Mouse (Mus musculus): ENCODE data around the gene Stac2. TPM values are rescaled to one million over a fixed set of nuclear protein-coding genes. Genes with fewer than 3 reads are reported as not detected.

Gene Stac2
- polyA plus RNA-seq, 1 experiment, result 47.8 TPM

DNA sequence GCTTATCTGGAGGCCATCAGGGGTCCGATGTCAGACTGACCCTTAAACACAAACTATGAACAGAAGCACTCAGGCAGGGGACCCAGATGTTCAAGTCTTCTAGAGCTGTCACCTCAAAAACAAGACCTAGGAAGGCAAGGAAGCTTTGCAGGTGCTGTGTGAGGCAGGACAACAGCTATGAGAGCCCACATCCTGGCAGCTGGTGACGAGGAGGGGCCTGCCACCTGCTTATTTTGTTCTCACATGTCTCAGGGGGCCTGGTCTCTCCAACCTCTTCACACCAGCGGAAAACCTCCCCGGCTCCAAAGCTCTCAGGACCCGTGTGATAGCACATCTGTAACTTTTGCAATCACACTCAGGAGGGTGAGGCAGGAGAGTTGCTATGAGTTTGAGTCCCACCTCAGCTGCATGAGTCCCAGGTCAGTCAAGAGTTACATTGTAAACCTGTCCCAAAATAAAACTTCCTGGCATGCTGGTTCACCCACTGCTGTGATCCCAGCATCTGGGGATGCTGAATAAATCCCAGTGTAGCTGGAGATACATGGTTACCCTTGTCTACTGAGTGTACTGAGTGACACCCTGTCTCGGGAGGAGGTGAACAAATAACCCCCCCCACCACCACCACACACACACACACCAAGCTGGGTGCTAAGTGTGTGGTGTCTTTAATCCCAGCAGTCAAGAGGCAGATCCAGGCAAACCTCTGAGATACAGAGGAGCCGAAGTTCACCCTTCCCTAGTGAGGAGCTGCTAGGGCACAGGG, 52.7 kb downstream of the Stac2 start:
- DNase-seq (ENCODE audit: extremely low spot score in 1 of 2, low spot score in 1 of 2), result no peak

DNA sequence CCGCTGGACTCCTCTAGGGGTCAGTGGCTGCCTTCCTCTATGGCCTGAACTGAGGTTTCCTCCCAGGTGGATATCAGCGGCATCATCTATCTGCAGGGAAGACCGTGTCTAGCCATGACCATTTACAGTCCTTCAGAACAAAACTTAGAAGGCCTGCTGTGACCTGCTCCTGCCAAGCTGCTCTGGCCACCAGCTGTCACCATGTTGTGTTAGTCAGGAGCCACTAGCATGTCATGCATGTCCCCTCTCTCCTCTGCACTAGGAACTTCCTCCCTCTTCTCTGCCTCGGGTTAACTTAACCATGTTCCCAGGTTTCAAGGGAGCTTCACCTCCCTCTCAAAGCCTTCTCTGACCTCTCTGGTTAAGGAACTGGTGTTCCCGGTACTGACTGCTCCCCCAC, 53.5 kb downstream of the Stac2 start:
- DNase-seq (ENCODE audit: extremely low spot score in 1 of 2, low spot score in 1 of 2), result no peak

DNA sequence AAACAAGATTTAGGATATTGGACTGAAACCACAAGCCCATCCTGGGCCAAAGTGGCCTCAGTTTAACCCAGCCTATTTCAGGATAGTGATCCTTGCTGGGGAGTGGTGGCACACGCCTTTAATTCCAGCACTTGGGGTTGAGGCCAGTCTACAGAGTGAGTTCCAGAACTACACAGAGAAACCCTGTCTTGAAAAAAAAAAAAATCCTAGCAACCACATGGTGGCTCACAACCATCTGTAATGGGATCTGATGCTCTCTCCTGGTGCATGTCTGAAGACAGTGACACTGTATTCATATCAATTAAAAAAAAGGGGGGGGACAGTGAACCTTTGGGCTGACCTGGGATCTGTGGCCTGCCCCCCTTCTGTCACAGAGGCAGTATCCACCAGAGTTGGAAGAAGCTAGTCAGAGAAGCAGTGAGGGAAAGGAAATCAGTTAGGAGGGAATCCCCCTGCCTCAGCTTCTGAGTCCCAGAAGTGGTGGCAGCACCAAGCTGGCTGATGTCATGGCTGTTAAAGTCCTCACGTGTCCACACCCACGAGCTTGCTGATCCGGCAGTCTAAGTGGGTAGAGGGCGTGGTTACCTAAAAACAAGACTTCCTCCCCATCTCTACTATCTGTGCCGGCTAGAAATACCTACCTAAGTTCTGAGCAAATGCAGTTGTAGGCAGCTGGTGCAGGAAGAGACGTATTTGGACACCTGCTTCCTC, 54.2 kb downstream of the Stac2 start:
- DNase-seq (ENCODE audit: extremely low spot score in 1 of 2, low spot score in 1 of 2), result peak in 1 of 2 experiments; percentile 46

DNA sequence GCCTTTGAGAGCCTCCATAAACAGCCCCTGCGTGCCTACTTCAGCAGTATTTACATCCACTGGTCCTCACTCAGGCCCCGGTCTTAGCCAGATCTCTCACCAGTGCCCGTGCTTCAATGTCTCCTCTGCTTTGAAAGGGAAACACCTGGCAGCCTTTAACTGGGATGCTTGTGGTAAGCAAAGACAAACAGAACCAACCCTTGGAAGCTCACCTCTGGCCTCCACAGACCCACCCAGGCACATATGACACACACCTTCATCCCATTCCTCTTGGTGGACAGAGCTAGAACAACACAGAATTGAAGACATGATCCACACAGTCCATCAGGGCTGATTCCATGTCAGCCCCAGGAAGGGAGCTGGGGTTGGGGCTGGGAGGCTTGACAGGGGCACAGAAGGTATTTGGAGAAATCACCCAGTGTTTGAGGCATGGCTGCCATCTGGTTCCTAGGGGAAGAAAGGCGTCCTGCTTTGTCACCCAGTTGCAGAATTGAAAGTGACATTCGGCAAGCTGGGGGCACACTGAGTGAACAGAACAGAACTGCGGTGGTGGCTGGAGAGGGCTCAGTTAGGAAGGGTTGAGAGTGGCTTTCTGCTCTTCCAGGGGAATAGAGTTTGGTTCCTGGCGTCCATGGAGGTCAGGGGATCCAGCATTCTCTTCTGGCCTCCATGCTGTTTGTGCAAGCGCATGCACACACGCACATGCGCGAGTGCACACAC, 55.0 kb downstream of the Stac2 start:
- DNase-seq (ENCODE audit: extremely low spot score in 1 of 2, low spot score in 1 of 2), result no peak

DNA sequence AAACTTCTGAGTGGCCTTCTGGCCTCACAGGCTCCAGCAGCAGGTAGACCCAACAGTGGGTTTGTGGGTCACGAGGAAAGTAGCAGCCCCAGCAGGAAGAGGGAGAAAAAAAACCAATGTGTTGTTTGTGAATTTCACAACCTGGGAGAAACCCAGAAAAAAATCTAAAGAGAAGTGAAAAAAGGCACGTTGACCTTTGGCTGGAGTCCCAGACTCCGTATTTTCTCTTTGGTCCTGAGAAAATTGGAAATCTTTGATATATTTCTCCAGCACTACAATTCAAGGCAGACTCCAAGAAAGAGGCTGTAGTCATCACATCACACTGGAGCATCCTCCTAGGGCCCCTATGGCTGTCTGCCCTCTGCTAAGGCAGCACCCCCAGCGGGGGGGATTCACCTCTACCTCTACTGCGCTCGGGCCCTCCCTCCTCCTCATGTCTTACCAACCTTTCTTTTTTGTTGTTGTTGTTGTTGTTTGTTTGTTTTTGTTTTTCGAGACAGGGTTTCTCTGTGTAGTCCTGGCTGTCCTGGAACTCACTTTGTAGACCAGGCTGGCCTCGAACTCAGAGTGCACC, 55.8 kb downstream of the Stac2 start:
- DNase-seq (ENCODE audit: extremely low spot score in 1 of 2, low spot score in 1 of 2), result no peak

DNA sequence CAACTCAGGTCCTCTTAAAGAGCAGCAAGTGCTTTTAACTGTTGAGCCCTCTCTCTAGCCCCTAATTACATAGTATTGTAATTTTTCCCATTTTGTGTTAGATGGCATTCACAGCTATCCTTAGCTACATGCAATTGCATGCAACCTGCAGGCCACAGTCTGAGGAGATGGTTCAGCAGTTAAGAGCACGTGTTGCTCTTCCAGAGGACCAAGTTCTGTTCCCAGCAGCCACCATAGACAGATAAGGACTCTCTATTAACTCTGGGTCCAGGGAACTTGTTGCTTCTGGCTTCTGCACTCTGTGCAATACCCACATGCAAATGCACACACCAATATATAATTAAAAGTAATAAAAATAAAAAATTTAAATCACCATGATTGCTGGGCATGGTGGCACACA, 56.6 kb downstream of the Stac2 start:
- DNase-seq (ENCODE audit: extremely low spot score in 1 of 2, low spot score in 1 of 2), result no peak

DNA sequence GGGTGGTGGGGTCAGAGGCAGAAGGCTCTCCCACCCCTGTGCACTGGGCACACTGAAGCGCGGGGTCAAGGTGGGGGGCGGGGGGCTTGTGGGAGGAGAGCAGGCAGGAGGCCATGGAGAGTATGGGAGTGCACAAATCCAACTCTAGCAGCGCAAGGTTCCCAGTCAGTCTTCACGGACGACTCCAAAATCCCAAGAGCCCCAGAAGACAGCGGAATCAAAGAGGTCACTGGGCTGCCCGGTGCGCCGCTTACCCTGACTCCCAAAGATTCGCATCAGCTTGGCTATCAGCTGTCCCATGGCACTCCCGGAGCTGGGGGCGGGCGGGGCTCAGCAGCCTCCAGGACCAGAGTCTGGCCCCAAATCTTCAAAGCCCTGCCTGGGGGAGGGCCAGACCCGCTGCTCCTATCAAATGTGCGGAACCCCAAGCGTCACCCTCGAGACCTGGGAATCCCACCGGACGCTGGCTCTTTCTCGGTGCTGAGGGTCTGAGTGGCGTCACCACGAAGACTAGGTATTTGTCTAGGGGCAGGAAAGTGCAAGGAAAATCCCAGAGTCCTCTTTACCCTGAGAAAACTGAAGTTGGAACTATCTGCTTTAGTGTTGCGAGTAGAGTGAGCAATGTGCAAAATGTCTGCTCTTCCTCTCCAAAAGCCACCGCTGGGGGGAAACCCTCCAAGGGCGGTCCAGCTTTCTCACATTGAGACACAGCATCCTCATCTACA, 57.5 kb downstream of the Stac2 start, which contains the start of gene Arl5c:
Arl5c (minus strand) TSS at position 618 of the 725 bp plus-strand sequence.
- peak in 1 of 2 experiments; percentile 62 for DNase-seq (ENCODE audit: extremely low spot score in 1 of 2, low spot score in 1 of 2)

DNA sequence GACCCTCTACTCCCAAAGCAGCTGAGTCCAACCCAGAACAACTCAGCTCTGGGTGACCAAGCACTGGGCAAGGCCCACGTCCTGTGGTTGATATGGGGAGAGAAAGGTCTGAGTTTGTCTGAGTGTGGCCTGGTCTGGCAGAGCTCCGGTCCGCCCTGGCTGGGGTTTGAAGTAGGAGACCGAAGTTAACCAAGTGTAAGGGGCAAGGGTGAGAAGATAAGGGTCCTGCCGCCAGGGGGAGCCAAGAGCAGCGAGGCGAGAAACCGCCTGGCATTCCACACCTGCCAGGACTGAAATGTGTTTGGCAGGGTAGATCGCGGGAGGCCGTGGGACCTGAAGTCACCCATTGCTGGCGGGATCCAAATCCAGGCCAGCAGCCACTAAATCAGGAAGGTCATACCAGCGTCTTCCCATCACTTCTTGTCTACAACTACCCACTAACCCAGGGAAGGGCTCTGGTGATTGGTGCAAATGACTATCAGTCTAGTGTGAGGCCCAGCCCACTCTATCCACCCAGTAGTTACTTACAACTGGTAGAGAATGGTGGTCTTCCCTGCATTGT, 58.6 kb downstream of the Stac2 start:
- DNase-seq (ENCODE audit: extremely low spot score in 1 of 2, low spot score in 1 of 2), result peak in 1 of 2 experiments; percentile 80

DNA sequence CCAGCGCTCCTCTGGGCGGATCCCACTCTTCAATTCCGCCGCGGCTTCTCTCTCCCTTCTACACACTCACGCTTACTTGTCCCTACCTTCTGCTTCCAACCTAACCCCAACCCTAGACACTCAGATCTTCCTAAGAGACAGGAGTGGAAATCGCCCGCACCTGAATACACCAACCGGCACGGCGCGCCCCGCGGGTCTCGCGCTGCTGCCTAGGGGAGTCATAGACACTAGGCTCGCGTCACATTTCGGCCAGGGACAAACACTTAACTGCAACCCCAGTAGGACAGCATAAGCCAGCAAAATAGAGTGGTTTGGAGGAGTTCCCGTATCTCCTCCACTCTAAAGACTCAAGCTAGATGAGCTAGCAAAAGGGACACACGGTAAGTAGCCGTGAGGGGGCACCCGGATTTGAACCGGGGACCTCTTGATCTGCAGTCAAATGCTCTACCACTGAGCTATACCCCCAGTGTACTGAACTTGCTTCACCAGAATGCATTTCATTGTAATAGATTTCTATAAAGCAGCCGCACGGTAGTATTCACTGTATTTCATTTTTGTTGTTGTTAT, 64.6 kb downstream of the Stac2 start:
- DNase-seq (ENCODE audit: extremely low spot score in 1 of 2, low spot score in 1 of 2), result peak; percentile 82 to 96

DNA sequence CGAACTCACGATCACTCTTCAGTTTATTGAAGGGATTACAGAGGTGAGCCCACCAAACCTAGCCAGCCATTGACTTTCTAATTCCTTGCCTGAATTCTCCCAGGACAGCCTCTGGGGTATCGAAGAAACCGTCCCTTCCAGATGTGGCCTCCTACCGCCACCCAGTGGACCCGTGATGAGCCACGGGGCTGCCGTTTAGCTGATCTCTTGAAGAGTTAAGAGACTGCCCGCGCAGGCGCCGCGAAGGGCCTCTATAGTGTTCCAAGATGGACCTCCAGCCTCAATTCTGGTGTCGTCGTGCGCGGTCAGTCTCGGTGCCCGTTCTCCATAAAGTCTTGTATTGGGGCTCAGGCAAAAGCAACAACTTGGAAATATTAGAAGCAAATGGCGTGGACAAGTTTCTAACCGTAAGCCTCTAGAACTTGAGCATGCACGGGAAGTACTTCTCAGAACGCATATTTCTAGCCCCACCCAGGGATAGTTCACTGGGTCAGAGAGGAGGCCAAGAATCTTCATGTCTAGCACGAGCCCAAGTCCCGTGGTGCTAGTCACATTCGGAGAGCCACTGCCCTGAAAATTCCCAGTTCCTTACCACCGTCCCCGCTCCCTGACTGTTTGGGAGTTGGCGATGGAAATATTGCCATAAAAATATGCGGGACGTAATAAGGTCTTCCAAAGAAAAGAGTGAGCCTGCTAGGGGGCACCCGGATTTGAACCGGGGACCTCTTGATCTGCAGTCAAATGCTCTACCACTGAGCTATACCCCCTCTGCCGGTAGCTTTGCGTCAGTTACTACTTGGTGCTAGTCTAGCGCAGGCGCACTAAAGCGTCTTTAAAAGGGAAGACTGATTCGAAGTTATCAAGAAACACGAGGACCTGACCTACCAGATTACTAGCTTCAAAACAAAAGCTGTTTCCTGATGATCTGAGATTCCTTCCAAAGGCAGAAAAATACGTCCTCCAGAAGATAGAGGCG, 65.4 kb downstream of the Stac2 start:
- peak; percentile 91 to 100 for DNase-seq (ENCODE audit: extremely low spot score in 1 of 2, low spot score in 1 of 2)

DNA sequence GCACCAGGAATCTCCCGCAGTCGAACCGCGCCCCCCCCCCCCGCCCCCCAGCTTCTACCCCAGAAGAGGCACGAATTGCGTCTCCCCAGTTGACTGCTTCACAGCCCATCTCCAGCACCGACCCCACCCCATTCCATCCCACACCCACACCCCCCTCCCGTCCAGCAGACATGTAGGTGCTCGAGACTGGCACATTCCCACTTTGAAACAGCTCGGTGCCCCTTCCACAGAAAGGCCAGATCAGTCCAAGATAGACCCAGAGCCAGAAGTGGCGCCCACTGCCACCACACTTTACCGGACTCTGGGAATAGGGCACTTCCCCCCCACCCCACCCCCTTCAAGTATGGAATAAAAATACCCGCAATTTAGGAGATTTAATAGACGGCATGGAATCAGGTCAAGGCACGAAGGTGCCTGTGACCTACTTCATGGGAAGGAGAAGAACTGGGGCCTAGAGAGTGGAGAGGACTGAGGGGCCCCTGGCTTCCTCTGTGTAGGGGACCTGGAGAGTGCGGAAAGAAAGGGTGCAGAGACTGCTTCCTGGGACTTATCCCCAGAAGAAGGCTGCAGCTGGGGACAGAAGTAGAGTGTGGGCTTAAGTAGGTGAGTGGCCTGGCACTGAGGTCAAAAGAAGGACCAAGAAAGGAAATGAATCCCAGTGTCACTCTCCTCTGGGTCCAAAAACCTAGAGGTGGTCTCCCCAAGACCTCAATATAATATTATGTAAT, 66.4 kb downstream of the Stac2 start:
- DNase-seq (ENCODE audit: extremely low spot score in 1 of 2, low spot score in 1 of 2), result no peak

Other genes with a start within 250 kb of the Stac2 start
- 102 and 104 TPM in 2 replicates for gene B230217C12Rik, start 212.7 kb downstream of the Stac2 start, polyA plus RNA-seq (2012; rRNA removed)
- 0.48 and 0.76 TPM in 2 replicates for gene Fbxo47, start 169.3 kb downstream of the Stac2 start, polyA plus RNA-seq (2012; rRNA removed)
- 11.1 and 11.4 TPM in 2 replicates for gene Plxdc1, start 67.0 kb downstream of the Stac2 start, polyA plus RNA-seq (2012; rRNA removed)
- gene Arl5c, start 57.3 kb downstream of the Stac2 start, polyA plus RNA-seq (2012; rRNA removed), result 3.2 and 3.4 TPM in 2 replicates
- gene Cacnb1, start 30.4 kb downstream of the Stac2 start, polyA plus RNA-seq (2012; rRNA removed), result 99.8 and 103 TPM in 2 replicates
- gene Rpl19, start 26.8 kb downstream of the Stac2 start, polyA plus RNA-seq (2012; rRNA removed), result 918 and 950 TPM in 2 replicates
- 26.8 and 28.5 TPM in 2 replicates for gene Fbxl20, start 96.9 kb upstream of the Stac2 start, polyA plus RNA-seq (2012; rRNA removed)
- gene Med1, start 139.8 kb upstream of the Stac2 start, polyA plus RNA-seq (2012; rRNA removed), result 24.6 and 28.8 TPM in 2 replicates
- gene Cdk12, start 149.6 kb upstream of the Stac2 start, polyA plus RNA-seq (2012; rRNA removed), result 17.8 and 19.5 TPM in 2 replicates